Mouse (Mus musculus): ENCODE measurements at regions not wholly inside any gene's neighbourhood (a gene's known extent, or its start where the extent isn't known, plus 50 kb on each side); places are given as distances from the start of the nearest gene placed in this dataset.

GRCm38 (mm10) chr9:122592820-122593615 is 154.1 kb upstream of the Topaz1 start:
- Histone ChIP-seq H3K4me2 (no peak overlapping the region), H3K27me3 (peaks cover 41% of the 10 kb centered on the region), H3K4me3 (replicated peaks) (no peak overlapping the region), H3K9me3 (replicated peaks) (no peaks in the 10 kb centered on the region), H3K4me1 (replicated peaks) (no peaks in the 10 kb centered on the region), H3K36me3 (replicated peaks) (no peaks in the 10 kb centered on the region), H3K27ac (replicated peaks) (no peak overlapping the region), H3K9ac (no peak overlapping the region)
- WGBS (ENCODE audit: insufficient replicate concordance) = 21% methylated on average over 7 of the region's 7 CpGs
- no peak for ATAC-seq (ENCODE audit: insufficient read depth)

- Histone ChIP-seq H3K4me3 (replicated peaks) (no peak overlapping the region), H3K4me1 (replicated peaks) (no peaks in the 10 kb centered on the region), H3K36me3 (replicated peaks) (no peaks in the 10 kb centered on the region)
These were observed 151.8 kb upstream of the Topaz1 start for GRCm38 (mm10) chr9:122595120-122595943.

DNA sequence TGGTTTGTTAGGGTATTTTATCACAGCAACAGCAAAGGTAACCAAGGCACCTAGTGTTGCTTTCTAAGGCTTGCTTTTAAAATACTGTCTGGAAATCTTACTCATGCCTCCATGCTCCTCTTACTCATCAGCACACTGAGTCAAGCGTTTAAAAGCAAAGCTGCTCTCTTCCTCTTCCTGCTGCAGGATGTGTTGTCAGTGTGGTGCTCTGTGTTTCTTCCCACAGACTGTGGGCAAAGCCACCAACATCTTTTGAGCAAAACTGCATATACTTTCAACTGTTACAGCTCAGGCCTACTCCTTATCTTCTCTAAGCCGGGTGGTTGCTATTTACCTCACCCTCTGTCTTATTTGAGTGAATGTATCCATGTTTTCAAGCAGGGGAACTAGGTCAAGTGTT is 144.0 kb upstream of the Topaz1 start:
- ATAC-seq (ENCODE audit: insufficient read depth) = no peak
- H3K36me3 ChIP-seq (replicated peaks) = no peaks in the 10 kb centered on the region
- WGBS (ENCODE audit: insufficient replicate concordance) = 23% methylated on average over 2 of the region's 2 CpGs
- no peaks in the 10 kb centered on the region; the same call in 1 of the 2 replicates for H3K27me3 ChIP-seq
- H3K4me3 ChIP-seq (replicated peaks) = no peak overlapping the region
- H3K9me3 ChIP-seq (replicated peaks) = no peaks in the 10 kb centered on the region
- no peaks in the 10 kb centered on the region for H3K4me1 ChIP-seq (replicated peaks)
- H3K4me2 ChIP-seq = no peak overlapping the region
- no peak overlapping the region for H3K9ac ChIP-seq
- no peak overlapping the region for H3K27ac ChIP-seq (replicated peaks)

More at GRCm38 (mm10) chr9:122595120-122595943, 151.8 kb upstream of the Topaz1 start:
- ATAC-seq (ENCODE audit: insufficient read depth) = no peak
- no peak overlapping the region for H3K27ac ChIP-seq (replicated peaks)
- no peak overlapping the region for H3K9ac ChIP-seq
- 7% methylated on average over 30 of the region's 31 CpGs for WGBS (ENCODE audit: insufficient replicate concordance)
- H3K27me3 ChIP-seq = peaks cover 41% of the 10 kb centered on the region
- no peak overlapping the region for H3K4me2 ChIP-seq
- H3K9me3 ChIP-seq (replicated peaks) = no peaks in the 10 kb centered on the region

GRCm38 (mm10) chr9:122609616-122610015 is 137.5 kb upstream of the Topaz1 start:
- Histone ChIP-seq H3K36me3 (replicated peaks) (no peaks in the 10 kb centered on the region), H3K27me3 (no peaks in the 10 kb centered on the region), H3K4me2 (no peak overlapping the region), H3K4me1 (replicated peaks) (no peaks in the 10 kb centered on the region), H3K9ac (no peak overlapping the region), H3K4me3 (replicated peaks) (no peak overlapping the region), H3K27ac (replicated peaks) (no peak overlapping the region), H3K9me3 (replicated peaks) (no peaks in the 10 kb centered on the region)
- no peak for ATAC-seq (ENCODE audit: insufficient read depth)
- 76% methylated on average over 5 of the region's 5 CpGs for WGBS (ENCODE audit: insufficient replicate concordance)

DNA sequence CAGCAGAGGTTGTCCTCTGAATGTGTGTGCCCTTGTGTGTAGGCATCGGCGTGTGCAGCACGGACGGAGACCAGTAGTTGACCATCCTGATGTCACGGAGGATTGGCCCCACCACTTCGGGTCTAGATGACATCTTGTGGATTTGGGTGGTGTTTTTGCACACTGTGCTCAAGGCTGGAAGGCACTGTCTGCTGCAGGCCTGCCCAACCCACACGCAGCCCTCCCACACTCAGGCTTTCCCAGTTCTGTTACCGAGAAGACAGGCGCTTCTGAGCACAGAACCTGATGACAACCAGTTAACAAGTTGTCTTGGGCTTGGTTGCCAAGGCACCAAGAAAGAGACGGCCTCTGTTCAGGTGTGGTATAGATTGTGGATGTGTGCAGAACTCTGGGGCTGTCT is 136.2 kb upstream of the Topaz1 start:
- no peak overlapping the region for H3K27ac ChIP-seq (replicated peaks)
- H3K27me3 ChIP-seq = no peaks in the 10 kb centered on the region
- H3K4me2 ChIP-seq = no peak overlapping the region
- 70% methylated on average over 10 of the region's 10 CpGs for WGBS (ENCODE audit: insufficient replicate concordance)
- H3K4me3 ChIP-seq (replicated peaks) = no peak overlapping the region
- no peak for ATAC-seq (ENCODE audit: insufficient read depth)
- H3K36me3 ChIP-seq (replicated peaks) = no peaks in the 10 kb centered on the region
- no peak overlapping the region for H3K9ac ChIP-seq
- no peaks in the 10 kb centered on the region for H3K4me1 ChIP-seq (replicated peaks)
- H3K9me3 ChIP-seq (replicated peaks) = no peaks in the 10 kb centered on the region

DNA sequence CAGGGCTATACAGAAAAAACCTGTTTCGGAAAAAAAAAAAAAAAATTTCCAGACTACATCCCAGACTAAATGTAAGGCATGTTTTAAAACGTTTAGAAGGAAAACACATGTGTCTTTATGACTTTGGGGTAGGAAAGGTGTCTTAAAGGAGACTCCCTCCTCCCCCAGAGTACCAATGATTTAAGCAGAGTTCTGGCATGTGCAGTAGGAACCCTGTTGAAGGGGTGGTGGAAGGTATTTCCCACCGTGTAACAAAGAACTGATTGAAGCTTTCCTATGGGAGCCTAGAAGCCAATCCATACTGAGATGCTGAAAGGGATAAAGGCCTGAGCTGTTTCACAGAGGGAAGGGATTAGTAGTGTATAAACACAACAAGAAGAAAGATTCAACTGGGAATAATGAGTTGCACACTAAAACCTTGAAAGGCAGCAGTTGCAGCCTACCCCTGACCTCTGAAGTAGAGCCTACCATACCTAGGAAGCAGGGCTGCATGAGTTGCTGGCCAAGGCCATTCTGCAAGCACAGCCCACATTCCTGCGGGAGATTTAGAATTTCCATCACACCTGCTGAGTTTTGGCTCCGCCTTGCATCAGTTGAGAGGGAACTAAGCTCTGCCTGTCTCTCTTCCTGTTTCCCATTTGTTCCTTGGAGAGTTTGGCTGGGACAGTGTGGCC is 132.4 kb upstream of the Topaz1 start:
- Histone ChIP-seq H3K36me3 (replicated peaks) (no peaks in the 10 kb centered on the region), H3K27me3 (no peaks in the 10 kb centered on the region), H3K4me1 (replicated peaks) (no peaks in the 10 kb centered on the region), H3K27ac (replicated peaks) (no peak overlapping the region), H3K9ac (no peak overlapping the region), H3K4me3 (replicated peaks) (no peak overlapping the region), H3K4me2 (no peak overlapping the region), H3K9me3 (replicated peaks) (no peaks in the 10 kb centered on the region)
- no peak for ATAC-seq (ENCODE audit: insufficient read depth)
- WGBS (ENCODE audit: insufficient replicate concordance) = 12% methylated on average over 5 of the region's 5 CpGs

DNA sequence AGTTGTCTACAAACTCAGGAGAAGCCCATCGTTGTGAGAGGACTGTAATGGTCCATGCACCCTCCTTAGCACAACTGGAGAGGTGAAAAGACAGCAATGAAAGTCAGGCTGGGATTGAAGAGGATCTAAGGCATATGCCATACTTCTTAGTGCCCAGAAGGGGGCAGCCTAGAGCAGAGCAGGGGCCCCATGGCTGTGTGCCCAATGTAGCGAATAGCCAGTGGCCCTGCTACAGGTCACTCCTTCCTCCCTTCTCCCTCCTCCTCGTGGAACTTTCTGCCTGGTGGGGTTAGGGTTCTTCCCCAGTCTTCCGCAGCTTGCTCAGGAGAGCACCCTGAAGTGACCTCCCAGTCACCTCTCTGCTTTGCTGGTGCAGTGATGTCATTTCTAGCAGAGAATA is 131.8 kb upstream of the Topaz1 start:
- no peak for ATAC-seq (ENCODE audit: insufficient read depth)
- WGBS (ENCODE audit: insufficient replicate concordance) = 9% methylated on average over 4 of the region's 4 CpGs
- Histone ChIP-seq H3K4me2 (no peak overlapping the region), H3K36me3 (replicated peaks) (no peaks in the 10 kb centered on the region), H3K27me3 (no peaks in the 10 kb centered on the region), H3K9ac (no peak overlapping the region), H3K4me1 (replicated peaks) (no peaks in the 10 kb centered on the region), H3K4me3 (replicated peaks) (no peak overlapping the region), H3K9me3 (replicated peaks) (no peaks in the 10 kb centered on the region), H3K27ac (replicated peaks) (no peak overlapping the region)

DNA sequence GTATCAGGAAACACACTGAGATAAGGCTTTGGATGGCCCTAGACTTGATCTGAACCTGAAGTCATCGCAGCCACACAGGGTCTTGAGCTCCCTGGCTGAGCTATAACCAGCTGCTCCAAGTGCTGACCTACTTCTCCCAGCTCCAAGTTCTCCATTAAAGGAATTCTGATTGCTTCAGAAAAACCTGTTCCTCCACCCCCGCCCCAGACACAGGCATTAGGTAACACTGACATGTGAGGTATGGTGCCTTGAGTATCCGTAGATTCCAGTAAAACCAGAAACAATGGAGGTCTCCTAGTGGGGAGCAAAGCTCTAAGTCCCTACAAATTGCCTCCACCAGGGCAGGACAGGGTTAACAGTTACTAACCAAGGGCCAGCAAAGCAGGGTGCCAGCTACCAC is 129.4 kb upstream of the Topaz1 start:
- H3K9me3 ChIP-seq (replicated peaks) = no peaks in the 10 kb centered on the region
- no peak overlapping the region for H3K27ac ChIP-seq (replicated peaks)
- no peaks in the 10 kb centered on the region for H3K27me3 ChIP-seq
- no peak overlapping the region for H3K9ac ChIP-seq
- H3K4me2 ChIP-seq = no peak overlapping the region
- WGBS (ENCODE audit: insufficient replicate concordance) = 26% methylated on average over 3 of the region's 3 CpGs
- no peak for ATAC-seq (ENCODE audit: insufficient read depth)
- H3K36me3 ChIP-seq (replicated peaks) = no peaks in the 10 kb centered on the region
- no peak overlapping the region for H3K4me3 ChIP-seq (replicated peaks)
- no peaks in the 10 kb centered on the region for H3K4me1 ChIP-seq (replicated peaks)

GRCm38 (mm10) chr9:122625081-122625480 is 122.1 kb upstream of the Topaz1 start:
- Histone ChIP-seq H3K4me3 (replicated peaks) (no peak overlapping the region), H3K36me3 (replicated peaks) (no peaks in the 10 kb centered on the region), H3K9me3 (replicated peaks) (no peaks in the 10 kb centered on the region), H3K27ac (replicated peaks) (no peak overlapping the region), H3K9ac (no peak overlapping the region), H3K27me3 (peaks cover 11% of the 10 kb centered on the region; the same call in 1 of the 2 replicates), H3K4me1 (replicated peaks) (no peaks in the 10 kb centered on the region), H3K4me2 (no peak overlapping the region)
- WGBS (ENCODE audit: insufficient replicate concordance) = 60% methylated on average over 1 of the region's 1 CpGs
- no peak for ATAC-seq (ENCODE audit: insufficient read depth)

DNA sequence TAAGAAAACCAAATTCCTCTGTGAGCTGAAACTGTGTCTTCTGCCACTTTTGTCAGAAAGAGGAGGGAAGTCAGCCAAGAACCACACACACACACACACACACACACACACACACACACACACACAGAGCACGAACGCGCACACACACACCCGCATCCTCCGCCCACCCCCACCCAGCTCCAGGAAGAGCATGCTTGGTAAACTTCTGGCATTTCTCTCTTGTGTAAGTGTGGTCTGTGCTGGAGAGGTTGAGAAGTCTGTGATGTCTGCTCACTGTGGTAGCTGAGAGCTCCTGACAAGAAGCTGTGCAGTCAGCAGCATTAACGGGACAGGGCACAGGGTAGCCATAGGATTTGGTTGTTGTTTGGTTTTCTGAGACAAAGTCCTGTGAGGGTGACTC is 120.8 kb upstream of the Topaz1 start:
- Histone ChIP-seq H3K36me3 (replicated peaks) (no peaks in the 10 kb centered on the region), H3K9ac (no peak overlapping the region), H3K4me3 (replicated peaks) (no peak overlapping the region), H3K9me3 (replicated peaks) (no peaks in the 10 kb centered on the region), H3K4me2 (no peak overlapping the region), H3K4me1 (replicated peaks) (no peaks in the 10 kb centered on the region), H3K27ac (replicated peaks) (no peak overlapping the region), H3K27me3 (peaks cover 11% of the 10 kb centered on the region)
- 63% methylated on average over 6 of the region's 6 CpGs for WGBS (ENCODE audit: insufficient replicate concordance)
- no peak for ATAC-seq (ENCODE audit: insufficient read depth)
